Mouse (Mus musculus): ENCODE results near the gene Stpg3.

Stpg3 gene

DNA sequence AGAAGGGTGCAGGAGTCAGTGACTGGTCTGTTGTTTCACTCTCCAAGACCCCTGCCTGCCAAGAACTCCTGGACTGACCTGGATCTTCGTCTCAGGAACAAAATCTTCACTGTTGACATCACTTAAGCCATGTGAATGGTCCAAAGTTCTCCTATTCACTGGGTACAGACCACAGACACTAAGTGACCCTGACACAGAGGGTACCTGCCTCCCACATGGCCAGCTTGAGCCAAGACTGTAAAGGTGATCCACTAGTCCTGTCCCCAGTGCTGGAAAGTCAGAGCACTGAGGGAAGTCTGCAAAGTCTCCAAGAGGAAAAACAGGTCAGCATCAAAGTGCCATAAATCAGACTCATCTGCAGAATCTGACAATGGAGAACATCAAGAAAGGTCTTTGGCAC, 6.8 kb downstream of the Stpg3 start:
- DNase-seq (ENCODE audit: low spot score): no peak

DNA sequence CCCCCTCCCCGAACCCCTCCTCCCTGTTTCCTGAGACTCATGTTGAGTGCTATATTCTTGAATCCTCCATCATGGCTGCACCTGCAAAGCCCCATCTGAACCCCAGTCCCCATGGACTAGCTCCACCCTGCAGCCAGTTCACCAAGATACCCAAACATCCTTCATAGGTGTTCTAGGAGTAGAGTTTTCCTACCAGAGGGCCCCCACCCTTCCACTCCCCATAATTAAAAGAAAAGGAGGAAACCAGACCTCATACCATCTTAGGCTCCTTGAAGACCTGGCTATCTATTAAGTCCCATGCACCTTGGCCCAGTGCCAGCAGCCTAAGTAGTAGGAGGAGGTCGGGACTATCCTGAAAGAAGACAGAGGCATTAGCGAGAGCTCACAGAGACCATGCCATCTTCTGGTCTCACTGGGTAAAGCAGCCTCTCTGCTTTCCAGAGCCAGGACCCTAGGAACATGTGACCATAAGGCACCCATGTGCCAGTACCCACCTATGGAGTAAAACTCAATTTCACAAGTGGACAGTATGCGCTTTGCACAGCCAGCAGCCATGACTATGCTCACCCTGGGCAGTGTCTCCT, 10.7 kb downstream of the Stpg3 start:
- DNase-seq (ENCODE audit: low spot score): no peak

DNA sequence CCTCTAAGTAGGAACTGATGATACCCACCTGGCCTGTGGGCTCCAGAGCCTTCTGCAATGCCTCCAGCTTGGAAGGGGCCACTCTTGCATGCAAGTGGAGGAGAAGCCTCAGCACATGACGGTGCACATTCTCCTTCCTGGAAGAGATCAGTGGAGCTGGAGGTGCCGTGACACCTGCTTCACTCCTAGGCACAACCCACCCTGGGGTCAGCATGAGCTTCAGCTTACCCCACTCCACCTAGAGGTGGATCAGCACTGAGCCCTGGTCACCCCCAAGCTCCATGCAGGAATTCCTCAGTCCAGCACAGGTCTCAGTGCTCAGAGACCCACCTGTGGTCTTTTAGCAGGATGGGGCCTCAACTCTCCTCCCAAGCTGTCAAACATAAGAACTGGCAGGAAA, 13.8 kb downstream of the Stpg3 start:
- DNase-seq (ENCODE audit: low spot score): no peak

DNA sequence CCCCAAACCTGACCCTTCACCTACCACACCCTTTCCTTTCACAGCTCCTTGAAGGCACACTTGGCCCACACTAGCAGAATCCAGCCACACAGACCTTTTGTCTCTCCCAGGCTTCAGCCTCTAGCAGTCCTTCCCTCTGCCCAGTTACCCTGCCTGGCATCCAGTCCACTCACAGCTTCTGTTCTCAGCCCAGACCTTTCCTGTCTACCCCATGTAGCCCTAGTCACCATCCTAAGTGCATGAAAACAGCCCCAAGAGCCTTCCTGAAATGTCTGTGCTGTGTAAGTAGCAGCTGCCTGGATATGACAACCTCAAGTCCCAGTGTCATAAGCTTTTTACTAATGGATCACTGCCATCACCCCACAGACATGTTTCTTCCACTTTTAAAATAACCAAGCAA, 16.5 kb downstream of the Stpg3 start:
- DNase-seq (ENCODE audit: low spot score): no peak

DNA sequence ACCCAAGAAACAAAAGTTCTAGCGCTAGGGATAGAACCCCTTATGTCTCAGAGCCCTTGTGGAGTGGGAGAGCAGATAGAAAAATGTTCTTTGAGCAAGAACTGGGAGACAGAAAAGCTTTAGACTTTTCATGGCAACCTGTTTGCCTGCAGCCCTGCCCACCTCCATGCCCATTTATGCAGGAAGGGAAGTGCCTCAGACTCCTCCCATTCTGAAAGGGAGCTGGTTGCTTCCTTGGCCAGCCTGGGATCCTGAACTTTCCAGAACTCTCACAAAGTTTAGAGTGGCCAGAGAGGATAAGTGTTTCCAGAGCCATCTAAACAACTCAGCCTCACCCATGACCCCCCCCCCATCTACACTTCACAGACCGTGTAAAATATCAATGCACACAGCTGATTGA, 17.2 kb downstream of the Stpg3 start:
- no peak for DNase-seq (ENCODE audit: low spot score)

DNA sequence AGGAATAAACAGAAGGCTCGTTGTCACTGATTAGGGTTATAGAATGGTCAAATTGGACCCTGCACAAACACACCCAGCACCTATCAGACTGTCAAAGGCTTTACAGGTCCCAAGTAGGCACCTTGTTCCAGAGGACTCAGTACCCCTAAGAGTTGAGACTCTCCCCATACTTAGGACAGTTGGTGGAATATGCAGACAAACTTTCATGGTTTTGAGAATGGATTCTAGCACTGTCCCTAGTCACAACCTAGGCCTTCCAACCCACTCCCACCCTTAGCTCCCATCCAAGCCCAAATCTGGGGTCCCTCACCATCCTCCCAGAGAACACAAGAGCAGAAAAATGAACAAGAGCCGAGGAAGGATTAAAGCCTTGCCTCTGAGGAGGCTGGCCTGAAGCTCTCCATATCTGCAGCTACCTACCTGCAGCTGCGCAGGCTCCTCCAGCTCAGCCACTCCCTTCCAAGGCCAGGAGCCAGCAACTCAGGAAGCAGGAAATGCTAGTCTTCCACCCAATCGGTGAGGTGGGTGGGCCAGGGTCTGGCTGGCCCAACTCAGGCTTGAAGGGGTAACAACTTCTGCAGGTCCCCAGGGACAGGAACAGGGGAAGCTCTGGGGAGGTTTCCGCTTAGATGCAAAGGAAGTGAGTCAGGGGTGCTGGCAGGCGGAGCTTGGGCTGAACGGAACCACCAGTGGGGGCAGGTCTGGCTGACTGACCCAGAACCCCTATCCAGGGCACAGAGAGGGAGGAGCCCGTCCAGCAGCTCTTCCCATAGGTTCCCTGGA, 18.1 kb downstream of the Stpg3 start, which contains the start of gene Tor4a:
TSS of gene Tor4a (minus strand) at position 715 of the 783 bp plus-strand sequence.
- DNase-seq (ENCODE audit: low spot score): peak; percentile 66

DNA sequence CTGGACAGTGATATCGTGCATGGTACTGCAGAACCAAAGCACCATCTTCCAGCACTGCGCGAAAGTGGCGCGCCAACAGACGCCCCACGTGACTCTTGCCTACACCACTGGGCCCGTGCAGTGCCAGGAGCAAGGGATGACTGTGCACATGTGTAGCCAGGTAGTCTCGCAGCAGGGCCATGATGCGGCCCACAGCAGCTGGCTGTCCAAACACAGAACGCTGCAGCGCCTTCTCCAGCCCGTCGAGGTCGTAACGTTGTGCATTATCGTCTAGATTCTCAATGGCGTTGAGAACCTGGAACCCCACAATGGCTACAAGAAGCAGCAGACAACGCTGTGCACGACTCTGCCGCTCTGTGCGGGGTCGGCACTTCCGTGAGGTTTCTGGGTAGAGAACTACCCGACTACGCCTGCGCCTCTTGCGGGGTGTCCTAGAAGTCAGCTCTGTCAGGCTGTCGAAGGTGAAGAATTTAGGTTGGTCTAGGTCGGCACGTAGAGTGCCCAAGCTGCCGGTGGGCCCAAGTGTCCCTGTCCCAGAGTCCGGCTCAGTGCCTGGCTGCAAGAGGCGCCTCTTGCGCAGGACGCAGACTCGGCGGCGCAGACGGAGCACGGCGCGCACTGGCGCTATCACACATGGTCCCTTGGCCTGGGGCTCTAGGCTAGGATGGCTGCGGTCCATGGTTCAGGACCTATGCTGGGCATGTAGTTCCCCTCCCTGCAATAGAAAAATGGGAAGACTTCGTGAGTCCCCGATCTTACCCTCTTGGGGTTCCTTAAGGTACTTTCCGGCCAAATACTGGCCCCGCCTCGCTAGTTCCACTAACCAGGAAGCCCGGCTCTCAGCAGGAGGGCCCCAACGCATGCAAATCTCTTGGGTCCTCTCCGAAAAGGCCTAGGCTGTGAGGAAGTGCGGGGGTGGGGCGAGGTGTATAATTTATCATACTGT, 19.0 kb downstream of the Stpg3 start:
- no peak for DNase-seq (ENCODE audit: low spot score)

DNA sequence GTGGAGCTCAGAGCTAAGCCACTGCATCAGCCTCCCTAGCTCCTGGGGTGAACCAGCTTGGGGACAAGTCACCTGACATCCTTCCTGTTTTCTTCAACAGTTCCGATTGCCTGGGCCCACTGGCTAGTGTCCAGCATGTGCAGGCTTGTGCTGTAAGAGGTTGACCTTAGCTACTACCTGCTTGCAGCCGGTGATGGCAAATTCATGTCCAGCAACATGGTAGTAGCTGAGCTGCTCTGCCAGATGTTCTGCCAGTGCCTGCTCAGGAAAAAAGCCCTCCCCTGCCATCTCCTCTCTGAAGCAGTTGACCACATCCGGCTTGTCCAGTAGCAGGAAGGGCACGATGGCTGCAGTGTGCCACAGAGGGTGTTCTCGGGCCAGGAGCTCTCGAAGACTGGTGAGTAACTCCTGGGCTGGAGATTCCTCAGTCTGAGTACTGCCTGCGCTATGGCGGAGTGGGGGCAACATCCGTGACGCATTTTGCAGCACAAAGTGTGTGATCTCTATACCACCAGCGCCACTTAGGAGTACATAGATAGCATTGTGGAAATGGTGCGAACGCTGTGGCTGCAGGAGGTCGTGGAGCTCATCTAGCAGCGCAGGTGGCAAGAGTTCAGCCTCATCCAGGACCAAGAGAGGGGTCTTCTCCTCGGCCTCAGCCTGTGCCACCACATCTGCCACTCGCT, 19.8 kb downstream of the Stpg3 start:
- DNase-seq (ENCODE audit: low spot score): no peak

DNA sequence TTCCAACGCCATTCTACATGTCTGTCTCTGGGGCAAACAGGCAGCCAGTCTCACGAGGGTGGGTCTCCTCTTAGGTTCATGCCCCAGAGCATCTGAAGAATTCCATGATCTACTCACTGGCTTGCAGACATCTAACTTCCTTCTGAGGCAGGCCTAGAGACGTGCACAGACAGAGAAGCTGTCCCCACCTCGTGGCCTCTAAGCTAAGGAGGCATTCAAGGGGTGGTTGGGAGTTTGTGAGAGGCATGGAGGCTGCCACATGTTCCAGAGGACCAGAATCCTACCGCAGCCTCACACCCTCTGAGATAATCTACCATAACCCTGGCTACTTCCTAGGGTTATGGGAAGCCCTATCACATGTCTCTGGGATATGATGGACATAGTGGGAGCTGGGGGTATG, 20.4 kb downstream of the Stpg3 start:
- DNase-seq (ENCODE audit: low spot score): no peak

DNA sequence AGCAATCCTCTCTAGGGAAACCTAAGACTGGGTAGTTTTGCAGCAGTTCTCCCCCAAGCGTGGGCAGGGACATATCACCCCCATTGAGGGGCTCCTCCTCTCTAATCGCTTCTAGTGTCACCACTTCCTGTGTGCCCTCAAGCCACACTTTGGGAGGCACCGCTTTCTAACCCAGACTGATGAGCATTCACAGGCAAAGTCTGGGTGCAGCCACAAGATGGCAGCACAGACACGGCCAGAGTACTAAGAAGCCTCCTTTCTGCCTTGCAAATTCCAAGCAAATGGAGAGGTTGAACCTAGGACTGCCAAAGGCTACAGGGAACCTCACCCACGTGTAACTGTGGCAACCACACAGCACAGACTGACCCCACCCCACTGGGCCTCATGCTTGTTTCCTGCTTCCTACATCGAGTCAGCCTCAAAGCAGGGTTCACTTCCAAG, 21.1 kb downstream of the Stpg3 start:
- peak; percentile 71 for DNase-seq (ENCODE audit: low spot score)

DNA sequence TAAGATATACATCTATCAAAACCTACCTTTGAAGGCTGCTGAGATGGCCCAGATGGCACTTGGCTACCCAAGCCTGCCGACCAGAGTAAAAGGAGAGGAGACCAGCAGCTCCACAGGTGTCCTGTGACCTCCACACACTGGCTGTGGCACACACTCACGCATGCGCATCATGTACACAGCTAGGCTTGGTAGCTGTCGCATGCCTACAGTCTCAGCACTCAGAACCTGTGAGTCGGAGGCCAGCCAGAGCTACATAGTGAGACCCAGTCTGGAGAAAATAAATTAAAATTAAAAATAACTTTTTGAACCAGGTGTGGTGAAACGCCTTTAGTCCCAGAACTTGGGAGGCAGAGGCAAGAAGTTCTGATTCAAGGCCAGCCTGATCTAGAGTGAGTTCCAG, 26.6 kb downstream of the Stpg3 start:
- no peak for DNase-seq (ENCODE audit: low spot score)

DNA sequence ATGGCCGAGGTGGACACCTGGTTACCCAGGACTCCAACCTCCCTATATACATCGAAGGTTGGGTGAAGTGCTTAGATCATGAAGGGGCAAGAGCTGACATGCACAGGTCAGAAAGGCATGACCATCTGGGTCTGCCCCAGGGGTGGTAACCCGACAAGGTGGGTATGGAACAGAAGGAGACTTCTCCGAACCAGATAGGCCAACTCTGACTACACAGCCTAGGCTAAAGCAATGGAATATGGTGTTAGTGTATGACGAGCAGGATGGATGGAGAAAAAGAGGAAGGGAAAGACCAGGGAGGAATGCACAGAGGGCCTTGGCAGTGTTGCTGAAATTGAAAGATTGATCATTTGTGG, 27.9 kb downstream of the Stpg3 start:
- DNase-seq (ENCODE audit: low spot score): no peak

DNA sequence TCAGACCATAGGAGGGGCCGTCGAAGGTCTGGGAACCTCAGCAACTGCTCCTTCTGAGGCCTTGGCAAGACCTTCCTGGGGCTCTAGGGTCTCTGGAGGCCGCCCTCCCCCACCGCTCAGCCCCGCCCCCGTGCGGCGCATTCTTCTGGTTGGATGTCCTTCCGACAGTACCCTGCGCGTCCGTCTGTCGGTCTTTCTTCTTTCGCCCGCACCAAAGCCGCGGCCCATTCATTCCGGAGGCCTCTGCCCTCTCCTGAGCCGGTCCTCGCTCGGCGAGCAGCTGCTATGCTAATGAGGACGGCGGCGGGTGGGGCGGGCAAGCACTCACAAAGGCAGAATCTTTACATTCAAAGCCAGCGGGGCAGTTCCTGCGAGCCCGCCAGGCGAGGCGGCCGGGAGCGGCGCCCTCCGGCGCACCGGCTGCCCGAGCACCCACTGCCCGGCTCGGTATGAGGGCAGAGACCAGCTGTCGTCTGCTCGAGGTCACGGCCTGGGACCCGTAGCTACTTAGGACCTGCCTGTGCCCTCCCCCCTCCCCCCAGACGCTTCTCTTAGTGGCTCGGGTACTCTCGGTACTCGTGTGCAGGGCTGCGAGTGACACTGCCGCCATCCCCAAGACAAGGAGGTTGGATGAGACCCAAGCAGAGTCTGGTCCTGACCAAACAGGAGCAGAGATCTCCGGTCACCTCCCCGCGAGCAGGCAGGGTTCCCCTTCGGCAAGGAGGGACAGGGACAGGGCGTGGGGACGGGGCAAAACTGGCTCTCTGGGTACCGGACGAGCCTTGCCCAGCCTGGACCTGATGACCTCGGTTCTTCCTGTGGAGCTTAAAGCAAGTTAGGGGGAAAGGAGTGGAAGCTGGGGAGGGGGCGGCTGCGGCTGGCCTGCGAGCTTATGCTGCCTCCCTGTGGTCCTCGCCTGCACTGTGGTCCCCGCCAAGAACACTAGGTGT, 28.5 kb downstream of the Stpg3 start:
- no peak for DNase-seq (ENCODE audit: low spot score)

DNA sequence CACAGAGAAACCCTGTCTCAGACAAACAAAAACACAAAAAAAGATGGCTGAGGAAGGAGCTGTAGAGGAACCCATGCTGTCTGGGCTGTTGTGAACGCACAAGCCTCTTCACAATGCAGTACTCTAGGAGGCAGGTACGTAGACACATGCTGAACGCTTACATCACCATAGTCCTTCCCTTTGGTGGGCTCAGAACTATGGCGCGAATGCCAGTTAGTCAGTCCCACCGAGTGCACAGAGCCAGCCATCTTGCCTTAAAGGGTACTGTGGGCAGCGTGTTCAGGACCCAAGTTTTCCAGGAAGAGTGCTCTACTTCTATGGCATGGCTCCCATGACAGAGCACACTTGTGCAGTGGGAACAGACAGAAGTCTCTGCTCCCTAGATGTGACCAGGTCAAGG, 29.9 kb downstream of the Stpg3 start:
- no peak for DNase-seq (ENCODE audit: low spot score)

DNA sequence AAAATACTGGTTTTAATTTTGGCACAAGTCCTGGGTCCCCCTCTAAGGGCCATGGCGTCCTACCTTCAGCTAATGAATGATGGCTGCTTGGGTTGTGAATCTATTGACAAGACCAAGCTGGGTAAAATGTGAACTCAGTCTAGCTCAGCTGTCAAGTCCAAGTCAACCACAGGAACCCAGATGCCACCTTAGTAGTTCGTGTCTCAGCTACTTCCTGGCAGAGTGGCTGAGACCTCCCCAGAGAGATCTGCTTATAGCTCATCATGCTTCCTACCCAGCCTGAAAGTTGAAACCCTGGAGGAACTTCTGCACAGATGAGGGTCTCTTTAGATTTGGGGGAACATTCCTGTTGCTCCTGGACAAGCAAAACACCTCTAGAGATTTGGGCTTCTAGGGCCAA, 31.1 kb downstream of the Stpg3 start:
- no peak for DNase-seq (ENCODE audit: low spot score)

DNA sequence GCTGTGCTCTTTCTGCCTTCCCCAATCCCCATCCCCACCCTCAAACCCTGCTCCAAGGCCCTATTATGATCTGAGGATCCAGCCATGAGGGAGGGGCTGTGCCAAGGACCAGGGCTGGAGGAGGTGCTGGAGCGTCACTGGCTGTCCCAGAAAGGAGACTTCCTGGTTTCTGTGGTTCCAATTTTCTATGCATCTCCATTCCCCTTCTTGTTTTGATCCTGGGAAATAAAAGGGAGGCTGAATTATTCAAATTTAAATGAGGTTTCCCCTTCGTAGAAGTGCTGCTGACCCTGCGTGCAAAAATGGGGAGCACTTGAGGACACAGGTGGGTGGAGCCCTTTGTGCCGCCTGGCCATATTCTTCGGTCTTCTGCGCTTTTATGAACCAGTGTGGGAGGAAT, 31.8 kb downstream of the Stpg3 start:
- DNase-seq (ENCODE audit: low spot score): no peak

DNA sequence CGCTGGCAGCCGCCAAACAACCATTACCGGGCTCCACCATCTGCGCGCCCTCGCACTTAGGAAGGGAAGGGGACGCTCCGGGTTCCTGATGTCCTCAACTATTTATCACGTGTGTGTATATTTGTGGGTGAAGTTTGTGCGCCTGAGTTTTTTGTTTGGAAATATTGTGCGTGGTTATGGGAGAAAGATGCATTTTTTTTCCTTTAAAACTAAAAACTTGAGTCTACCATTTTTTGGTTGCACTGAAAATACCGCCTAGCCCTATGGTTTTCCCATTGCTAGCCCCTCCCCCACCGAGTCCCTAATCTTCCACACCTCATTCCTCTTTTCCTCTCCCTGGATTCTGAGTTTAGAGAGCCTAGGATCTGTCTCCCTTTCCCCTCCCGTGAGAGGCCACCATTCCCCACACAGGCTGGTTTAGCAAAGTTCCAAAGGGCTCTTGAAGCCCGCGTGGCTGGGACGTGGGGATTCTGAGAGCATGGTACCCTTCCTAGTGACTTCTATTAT, 32.5 kb downstream of the Stpg3 start:
- no peak for DNase-seq (ENCODE audit: low spot score)

DNA sequence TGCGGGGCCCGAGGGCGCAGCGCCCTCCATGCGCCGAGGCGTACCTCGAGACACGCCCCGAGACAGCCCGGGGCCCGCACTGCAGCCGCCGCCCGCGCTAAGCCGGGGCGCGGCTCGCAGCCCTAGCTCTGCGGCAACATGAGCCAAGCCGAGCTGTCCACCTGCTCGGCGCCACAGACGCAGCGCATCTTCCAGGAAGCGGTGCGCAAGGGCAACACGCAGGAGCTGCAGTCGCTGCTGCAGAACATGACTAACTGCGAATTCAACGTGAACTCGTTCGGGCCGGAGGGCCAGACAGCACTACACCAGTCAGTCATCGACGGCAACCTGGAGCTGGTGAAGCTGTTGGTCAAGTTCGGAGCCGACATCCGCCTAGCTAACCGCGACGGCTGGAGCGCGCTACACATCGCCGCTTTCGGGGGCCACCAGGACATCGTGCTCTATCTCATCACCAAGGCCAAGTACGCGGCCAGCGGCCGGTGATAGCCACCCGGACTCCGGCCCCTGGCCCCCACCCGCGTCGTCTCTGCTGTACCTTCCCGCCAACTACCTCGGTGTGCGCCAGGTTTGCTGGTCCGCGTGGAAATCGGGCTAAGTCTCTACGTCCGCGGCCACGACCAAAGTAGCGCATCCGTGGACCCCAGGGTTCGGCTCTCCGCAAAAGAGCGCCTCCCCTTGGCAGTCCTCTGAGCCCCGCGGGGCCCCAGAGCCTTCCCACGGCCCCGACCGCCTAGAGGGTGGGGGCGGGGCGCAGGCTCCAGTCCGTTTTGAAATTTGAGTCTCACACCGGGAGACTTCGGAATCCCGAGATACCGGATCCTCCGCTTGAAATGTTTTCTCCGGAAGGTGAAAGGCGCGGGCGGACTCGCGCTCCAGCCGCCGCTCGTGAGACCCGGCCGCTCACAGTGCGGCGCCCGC, 33.2 kb downstream of the Stpg3 start:
- no peak for DNase-seq (ENCODE audit: low spot score)

DNA sequence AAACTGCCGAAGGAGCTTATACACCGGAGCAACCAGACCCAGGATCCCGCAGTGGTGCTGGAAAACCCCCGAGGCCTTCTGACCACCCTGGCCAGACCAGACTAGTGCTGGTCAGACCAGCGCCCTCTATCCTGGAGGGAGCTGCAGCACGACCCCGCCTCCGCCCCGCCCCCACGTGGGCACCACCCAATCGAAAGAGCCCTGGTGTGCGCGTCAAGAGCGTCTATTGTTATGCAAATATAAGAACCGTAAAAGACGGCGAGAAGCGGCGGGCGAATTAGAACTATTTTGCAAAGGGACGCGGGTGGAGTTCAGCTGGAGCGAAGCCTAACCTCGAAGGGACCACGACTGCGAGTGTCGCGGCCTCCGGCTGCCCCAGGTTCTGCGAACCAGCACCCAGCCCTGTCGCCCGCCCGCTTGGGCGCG, 33.9 kb downstream of the Stpg3 start, which contains the start of gene Nrarp:
TSS of gene Nrarp (plus strand) at position 281 of the 426 bp plus-strand sequence.
- DNase-seq (ENCODE audit: low spot score): peak; percentile 76

Data from ovary, postnatal 14 days (tissue).